Mouse (Mus musculus): ENCODE data around the gene Setd1b. TPM values are rescaled to one million over a fixed set of nuclear protein-coding genes. Genes with fewer than 3 reads are reported as not detected.
A peak's percentile ranks its signal among the peaks of the same experiment; 100 is the strongest.

Setd1b gene
- polyA plus RNA-seq, 1 experiment from 2014 or later, result 11.4 TPM

GRCm38 (mm10) chr5:123151077-123151476, 9.1 kb downstream of the Setd1b start:
- 30% methylated on average over 7 of the region's 7 CpGs for WGBS
- H3K27ac ChIP-seq (replicated peaks), result no peak overlapping the region
- H3K36me3 ChIP-seq, result peaks cover 69% of the 10 kb centered on the region
- H3K4me3 ChIP-seq (replicated peaks), result peak overlapping the region; percentile 36
- H3K4me2 ChIP-seq (replicated peaks), result peak overlapping the region; percentile 56
- ATAC-seq (ENCODE audit: insufficient number of reproducible peaks, low FRiP score, low TSS enrichment, low read depth), result no peak
- H3K4me1 ChIP-seq, result peaks cover 44% of the 10 kb centered on the region
- no peak overlapping the region for H3K9ac ChIP-seq
- no peaks in the 10 kb centered on the region for H3K27me3 ChIP-seq
- H3K9me3 ChIP-seq (replicated peaks), result no peaks in the 10 kb centered on the region

DNA sequence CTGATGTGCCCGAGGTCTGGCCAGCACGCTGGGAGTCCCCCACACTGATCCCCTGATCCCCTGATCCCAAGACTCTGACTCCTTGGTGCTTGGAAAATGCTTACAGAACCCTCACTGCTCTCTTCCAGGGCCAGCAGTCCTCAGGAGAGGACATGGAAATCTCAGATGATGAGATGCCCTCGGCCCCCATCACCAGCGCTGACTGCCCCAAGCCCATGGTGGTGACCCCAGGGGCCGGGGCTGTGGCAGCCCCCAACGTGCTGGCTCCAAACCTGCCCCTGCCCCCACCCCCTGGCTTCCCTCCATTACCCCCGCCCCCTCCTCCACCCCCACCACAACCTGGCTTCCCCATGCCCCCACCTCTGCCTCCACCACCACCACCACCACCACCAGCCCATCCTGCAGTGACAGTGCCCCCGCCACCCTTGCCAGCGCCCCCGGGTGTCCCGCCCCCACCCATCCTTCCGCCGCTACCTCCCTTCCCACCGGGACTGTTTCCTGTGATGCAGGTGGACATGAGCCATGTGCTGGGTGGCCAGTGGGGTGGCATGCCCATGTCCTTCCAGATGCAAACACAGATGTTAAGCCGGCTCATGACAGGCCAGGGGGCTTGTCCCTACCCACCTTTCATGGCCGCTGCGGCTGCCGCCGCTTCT, 9.8 kb downstream of the Setd1b start:
- Histone ChIP-seq H3K4me2 (replicated peaks) (no peak overlapping the region), H3K4me1 (peaks cover 41% of the 10 kb centered on the region), H3K27ac (replicated peaks) (no peak overlapping the region), H3K36me3 (peaks cover 67% of the 10 kb centered on the region), H3K27me3 (no peaks in the 10 kb centered on the region), H3K4me3 (replicated peaks) (no peak overlapping the region), H3K9ac (no peak overlapping the region), H3K9me3 (replicated peaks) (no peaks in the 10 kb centered on the region)
- WGBS, result 90% methylated on average over 19 of the region's 19 CpGs
- ATAC-seq (ENCODE audit: insufficient number of reproducible peaks, low FRiP score, low TSS enrichment, low read depth), result no peak

DNA sequence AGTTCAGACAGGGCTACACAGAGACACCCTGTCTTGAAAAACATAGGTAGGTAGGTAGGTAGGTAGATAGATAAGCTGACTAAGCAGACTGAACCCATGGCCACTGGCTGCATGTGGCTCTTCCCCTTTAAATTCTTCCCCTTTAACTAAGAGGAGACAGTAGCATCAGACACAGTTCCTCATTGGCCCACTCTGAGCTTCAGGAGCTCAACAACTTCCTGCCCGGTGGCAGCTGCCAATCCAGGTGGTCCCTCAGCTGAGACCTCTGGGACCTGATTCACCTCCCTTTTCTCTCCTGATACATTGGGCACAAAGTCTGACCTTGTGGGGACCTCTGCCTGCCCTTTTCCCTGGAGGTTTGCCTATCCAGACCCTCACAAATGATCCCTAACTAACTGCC, 10.9 kb downstream of the Setd1b start:
- H3K36me3 ChIP-seq, result peaks cover 67% of the 10 kb centered on the region

GRCm38 (mm10) chr5:123155425-123155824, 13.4 kb downstream of the Setd1b start:
- H3K4me3 ChIP-seq (replicated peaks), result no peak overlapping the region
- ATAC-seq (ENCODE audit: insufficient number of reproducible peaks, low FRiP score, low TSS enrichment, low read depth), result no peak
- H3K27me3 ChIP-seq, result no peaks in the 10 kb centered on the region
- H3K27ac ChIP-seq (replicated peaks), result no peak overlapping the region
- 36% methylated on average over 7 of the region's 7 CpGs for WGBS
- peaks cover 79% of the 10 kb centered on the region for H3K36me3 ChIP-seq
- H3K9ac ChIP-seq, result no peak overlapping the region
- H3K4me2 ChIP-seq (replicated peaks), result no peak overlapping the region
- no peaks in the 10 kb centered on the region for H3K9me3 ChIP-seq (replicated peaks)
- peaks cover 16% of the 10 kb centered on the region for H3K4me1 ChIP-seq

More for the DNA sequence above, 10.9 kb downstream of the Setd1b start:
- 71% methylated on average over 1 of the region's 1 CpGs for WGBS
- no peak overlapping the region for H3K4me2 ChIP-seq (replicated peaks)
- H3K9ac ChIP-seq, result no peak overlapping the region
- no peak overlapping the region for H3K4me3 ChIP-seq (replicated peaks)
- no peak overlapping the region for H3K27ac ChIP-seq (replicated peaks)
- peaks cover 41% of the 10 kb centered on the region for H3K4me1 ChIP-seq
- H3K27me3 ChIP-seq, result no peaks in the 10 kb centered on the region
- ATAC-seq (ENCODE audit: insufficient number of reproducible peaks, low FRiP score, low TSS enrichment, low read depth), result no peak
- no peaks in the 10 kb centered on the region for H3K9me3 ChIP-seq (replicated peaks)

DNA sequence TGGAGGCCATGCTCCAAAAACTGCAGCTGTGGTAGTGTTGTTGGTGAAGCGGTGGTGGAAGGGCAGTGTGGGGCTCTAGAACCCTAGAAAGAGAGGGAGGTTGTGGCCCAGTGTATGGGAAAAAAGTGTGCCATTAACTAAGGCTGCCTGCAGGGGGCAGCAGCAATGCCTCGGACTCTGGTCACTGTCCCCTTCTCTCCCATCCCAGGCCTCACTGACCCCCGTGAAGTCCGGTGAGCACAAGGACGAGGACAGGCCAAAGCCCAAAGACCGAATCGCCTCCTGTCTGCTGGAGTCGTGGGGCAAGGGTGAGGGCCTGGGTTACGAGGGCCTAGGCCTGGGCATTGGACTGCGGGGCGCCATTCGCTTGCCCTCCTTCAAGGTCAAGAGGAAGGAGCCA, 14.8 kb downstream of the Setd1b start:
- H3K36me3 ChIP-seq, result peaks cover 82% of the 10 kb centered on the region
- no peaks in the 10 kb centered on the region for H3K27me3 ChIP-seq
- no peaks in the 10 kb centered on the region for H3K9me3 ChIP-seq (replicated peaks)
- no peak overlapping the region for H3K27ac ChIP-seq (replicated peaks)
- ATAC-seq (ENCODE audit: insufficient number of reproducible peaks, low FRiP score, low TSS enrichment, low read depth), result no peak
- no peak overlapping the region for H3K4me2 ChIP-seq (replicated peaks)
- 88% methylated on average over 12 of the region's 12 CpGs for WGBS
- H3K4me1 ChIP-seq, result 0 out of 2 replicates have a peak, but pooled peaks cover 3% of the 10 kb centered on the region
- no peak overlapping the region for H3K9ac ChIP-seq
- H3K4me3 ChIP-seq (replicated peaks), result no peak overlapping the region

DNA sequence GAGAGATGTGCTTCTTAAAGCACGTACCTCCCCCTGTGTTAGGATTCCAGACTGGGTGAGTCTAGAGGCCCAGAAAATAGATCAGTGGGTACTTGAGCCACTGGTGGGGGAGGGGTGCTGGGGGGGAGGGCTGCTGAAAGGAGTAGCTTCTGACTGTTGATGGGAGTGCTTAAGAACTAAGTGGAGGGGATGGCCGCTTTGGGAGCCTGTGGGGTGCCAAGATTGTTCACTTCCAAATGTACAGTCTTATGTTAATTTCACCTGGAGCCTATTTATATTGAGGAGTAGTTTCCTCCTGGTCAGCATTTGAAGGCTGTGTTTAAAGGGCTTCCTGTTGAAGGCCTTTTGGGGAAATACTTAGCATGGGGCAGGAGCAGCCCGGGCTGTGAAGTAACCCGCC, 16.0 kb downstream of the Setd1b start:
- ATAC-seq (ENCODE audit: insufficient number of reproducible peaks, low FRiP score, low TSS enrichment, low read depth), result no peak
- Histone ChIP-seq H3K9me3 (replicated peaks) (no peaks in the 10 kb centered on the region), H3K4me2 (replicated peaks) (no peak overlapping the region), H3K9ac (no peak overlapping the region), H3K27ac (replicated peaks) (no peak overlapping the region), H3K36me3 (peaks cover 84% of the 10 kb centered on the region), H3K4me3 (replicated peaks) (no peak overlapping the region), H3K27me3 (no peaks in the 10 kb centered on the region), H3K4me1 (no peaks in the 10 kb centered on the region)
- WGBS, result 85% methylated on average over 4 of the region's 4 CpGs

DNA sequence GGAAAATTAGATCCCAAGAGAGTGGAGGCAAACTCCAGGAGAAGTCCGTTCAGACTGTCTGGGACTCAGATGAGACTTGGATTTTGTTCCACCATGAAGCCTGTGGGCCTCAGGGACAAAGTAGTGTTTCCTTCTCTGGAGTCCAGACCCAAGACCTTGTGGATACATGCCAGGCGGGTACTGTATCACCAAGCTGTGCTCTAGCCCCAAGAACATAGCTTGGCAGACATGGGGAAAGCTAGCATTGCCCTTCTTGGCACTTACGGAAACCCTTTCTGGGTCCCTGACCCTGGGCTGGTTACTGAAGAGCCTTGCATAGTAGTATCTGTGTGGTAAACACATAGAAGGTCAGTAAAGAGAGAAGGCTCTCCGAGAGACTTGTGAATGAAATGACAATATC, 17.5 kb downstream of the Setd1b start:
- Histone ChIP-seq H3K4me2 (replicated peaks) (no peak overlapping the region), H3K4me1 (no peaks in the 10 kb centered on the region), H3K27me3 (no peaks in the 10 kb centered on the region), H3K27ac (replicated peaks) (no peak overlapping the region), H3K36me3 (peaks cover 86% of the 10 kb centered on the region), H3K9ac (no peak overlapping the region), H3K4me3 (replicated peaks) (no peak overlapping the region), H3K9me3 (replicated peaks) (no peaks in the 10 kb centered on the region)
- no peak for ATAC-seq (ENCODE audit: insufficient number of reproducible peaks, low FRiP score, low TSS enrichment, low read depth)
- 90% methylated on average over 4 of the region's 4 CpGs for WGBS

- Histone ChIP-seq H3K27ac (replicated peaks) (no peak overlapping the region), H3K4me2 (replicated peaks) (no peak overlapping the region), H3K36me3 (peaks cover 85% of the 10 kb centered on the region), H3K4me1 (no peaks in the 10 kb centered on the region), H3K4me3 (replicated peaks) (no peak overlapping the region), H3K9ac (no peak overlapping the region), H3K27me3 (no peaks in the 10 kb centered on the region), H3K9me3 (replicated peaks) (no peaks in the 10 kb centered on the region)
- WGBS, result 93% methylated on average over 15 of the region's 15 CpGs
- no peak for ATAC-seq (ENCODE audit: insufficient number of reproducible peaks, low FRiP score, low TSS enrichment, low read depth)
Measured at GRCm38 (mm10) chr5:123159866-123160265, 17.9 kb downstream of the Setd1b start.

GRCm38 (mm10) chr5:123160341-123160740, 18.3 kb downstream of the Setd1b start:
- no peaks in the 10 kb centered on the region for H3K27me3 ChIP-seq
- H3K4me3 ChIP-seq (replicated peaks), result no peak overlapping the region
- 91% methylated on average over 15 of the region's 15 CpGs for WGBS
- ATAC-seq (ENCODE audit: insufficient number of reproducible peaks, low FRiP score, low TSS enrichment, low read depth), result no peak
- H3K4me2 ChIP-seq (replicated peaks), result no peak overlapping the region
- no peaks in the 10 kb centered on the region for H3K9me3 ChIP-seq (replicated peaks)
- no peak overlapping the region for H3K27ac ChIP-seq (replicated peaks)
- H3K9ac ChIP-seq, result no peak overlapping the region
- no peaks in the 10 kb centered on the region for H3K4me1 ChIP-seq
- H3K36me3 ChIP-seq, result peaks cover 83% of the 10 kb centered on the region

DNA sequence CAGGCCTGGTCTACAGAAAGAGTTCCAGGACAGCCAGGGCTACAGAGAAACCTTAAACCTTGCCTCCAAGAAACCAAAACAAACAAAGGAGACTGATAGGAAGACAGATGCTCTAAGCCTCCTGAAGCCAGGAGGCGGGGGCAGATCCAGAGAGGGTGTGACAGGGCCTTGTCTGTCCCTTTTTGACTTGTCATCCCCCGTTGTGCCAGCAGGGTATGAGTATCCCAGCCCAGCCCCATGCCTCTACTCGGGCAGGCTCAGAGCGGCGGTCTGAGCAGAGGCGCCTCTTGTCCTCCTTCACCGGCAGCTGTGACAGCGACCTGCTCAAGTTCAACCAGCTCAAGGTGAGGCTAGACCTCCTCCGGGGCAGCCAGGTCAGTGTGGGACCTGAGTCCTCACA, 20.9 kb downstream of the Setd1b start:
- ATAC-seq (ENCODE audit: insufficient number of reproducible peaks, low FRiP score, low TSS enrichment, low read depth), result no peak
- H3K36me3 ChIP-seq, result peaks cover 78% of the 10 kb centered on the region
- 80% methylated on average over 9 of the region's 9 CpGs for WGBS

GRCm38 (mm10) chr5:123166437-123166836, 24.4 kb downstream of the Setd1b start:
- no peaks in the 10 kb centered on the region for H3K27me3 ChIP-seq
- no peak overlapping the region for H3K9ac ChIP-seq
- 91% methylated on average over 10 of the region's 10 CpGs for WGBS
- no peaks in the 10 kb centered on the region for H3K9me3 ChIP-seq (replicated peaks)
- H3K27ac ChIP-seq (replicated peaks), result no peak overlapping the region
- H3K36me3 ChIP-seq, result peaks cover 44% of the 10 kb centered on the region
- no peak overlapping the region for H3K4me2 ChIP-seq (replicated peaks)
- peaks cover 14% of the 10 kb centered on the region for H3K4me1 ChIP-seq
- ATAC-seq (ENCODE audit: insufficient number of reproducible peaks, low FRiP score, low TSS enrichment, low read depth), result no peak
- no peak overlapping the region for H3K4me3 ChIP-seq (replicated peaks)

More for the DNA sequence above, 20.9 kb downstream of the Setd1b start:
- H3K27me3 ChIP-seq, result no peaks in the 10 kb centered on the region
- no peak overlapping the region for H3K4me3 ChIP-seq (replicated peaks)
- no peaks in the 10 kb centered on the region for H3K9me3 ChIP-seq (replicated peaks)
- H3K9ac ChIP-seq, result no peak overlapping the region
- no peaks in the 10 kb centered on the region for H3K4me1 ChIP-seq
- no peak overlapping the region for H3K4me2 ChIP-seq (replicated peaks)
- no peak overlapping the region for H3K27ac ChIP-seq (replicated peaks)

GRCm38 (mm10) chr5:123167591-123167990, 25.6 kb downstream of the Setd1b start:
- Histone ChIP-seq H3K27me3 (no peaks in the 10 kb centered on the region), H3K4me1 (peaks cover 24% of the 10 kb centered on the region), H3K27ac (replicated peaks) (no peak overlapping the region), H3K4me3 (replicated peaks) (no peak overlapping the region), H3K36me3 (peaks cover 32% of the 10 kb centered on the region), H3K9me3 (replicated peaks) (no peaks in the 10 kb centered on the region), H3K9ac (no peak overlapping the region), H3K4me2 (replicated peaks) (no peak overlapping the region)
- no peak for ATAC-seq (ENCODE audit: insufficient number of reproducible peaks, low FRiP score, low TSS enrichment, low read depth)
- WGBS, result 51% methylated on average over 5 of the region's 5 CpGs
